Mouse (Mus musculus): Measurements from ENCODE around the gene Tgfb1.

Gene Tgfb1

GRCm38 (mm10) chr7:25675405-25675804 is 11.4 kb upstream of the Tgfb1 start:
- no peak for DNase-seq (ENCODE audit: low read depth, low spot score)

- peak; percentile 51 for DNase-seq (ENCODE audit: low read depth, low spot score)
Observed at GRCm38 (mm10) chr7:25676085-25676781, 10.6 kb upstream of the Tgfb1 start.

DNA sequence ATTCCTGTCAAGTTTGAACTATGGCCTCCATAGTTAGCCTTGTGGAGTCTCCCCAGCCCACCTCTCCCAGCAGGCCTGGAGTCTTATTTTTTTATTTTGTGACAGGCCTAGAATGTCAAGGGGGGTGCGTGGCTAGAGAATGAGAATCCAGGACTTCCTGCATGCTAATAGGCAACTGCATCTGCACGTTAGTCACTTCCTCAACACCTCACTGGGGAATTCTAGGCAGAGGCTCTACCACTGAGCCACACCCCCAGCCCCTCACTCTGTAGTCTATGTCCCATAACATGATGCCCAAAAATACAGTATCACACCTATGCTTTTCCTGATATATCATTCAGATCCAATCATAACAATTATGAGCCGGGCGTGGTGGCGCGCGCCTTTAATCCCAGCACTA is 9.8 kb upstream of the Tgfb1 start:
- no peak for DNase-seq (ENCODE audit: low read depth, low spot score)

GRCm38 (mm10) chr7:25679971-25680370 is 6.8 kb upstream of the Tgfb1 start:
- no peak for DNase-seq (ENCODE audit: low read depth, low spot score)

- DNase-seq (ENCODE audit: low read depth, low spot score): peak; percentile 90
Observed at GRCm38 (mm10) chr7:25680514-25681258, 6.1 kb upstream of the Tgfb1 start, which contains the start of gene B9d2. Gene B9d2, plus strand, starts transcription at chr7:25680780.

GRCm38 (mm10) chr7:25681341-25682231 is 5.2 kb upstream of the Tgfb1 start:
- DNase-seq (ENCODE audit: low read depth, low spot score): no peak

GRCm38 (mm10) chr7:25683474-25684180 is 3.2 kb upstream of the Tgfb1 start:
- no peak for DNase-seq (ENCODE audit: low read depth, low spot score)

DNA sequence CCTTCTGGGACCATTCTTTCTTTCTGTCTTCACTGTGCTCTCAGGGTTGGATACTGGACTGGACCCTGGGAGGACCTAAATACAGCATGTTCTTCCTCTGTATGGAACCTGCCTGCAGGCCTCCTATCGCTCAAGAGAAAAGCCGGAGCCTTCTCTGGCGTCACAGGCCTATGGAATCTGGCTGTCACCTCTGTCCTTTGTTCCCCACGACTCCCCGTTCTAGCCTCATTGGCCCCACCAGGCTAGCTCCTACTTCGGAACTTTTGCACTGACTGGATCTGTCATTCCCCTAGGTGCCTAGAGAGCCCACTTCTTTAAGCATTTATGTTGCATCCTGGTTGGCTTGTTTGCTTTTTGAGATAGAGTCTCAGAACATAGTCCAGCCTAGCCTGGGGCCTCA is 2.1 kb upstream of the Tgfb1 start:
- no peak for DNase-seq (ENCODE audit: low read depth, low spot score)

- no peak for DNase-seq (ENCODE audit: low read depth, low spot score)
Observed at GRCm38 (mm10) chr7:25685926-25686470, 804 bp upstream of the Tgfb1 start.

DNA sequence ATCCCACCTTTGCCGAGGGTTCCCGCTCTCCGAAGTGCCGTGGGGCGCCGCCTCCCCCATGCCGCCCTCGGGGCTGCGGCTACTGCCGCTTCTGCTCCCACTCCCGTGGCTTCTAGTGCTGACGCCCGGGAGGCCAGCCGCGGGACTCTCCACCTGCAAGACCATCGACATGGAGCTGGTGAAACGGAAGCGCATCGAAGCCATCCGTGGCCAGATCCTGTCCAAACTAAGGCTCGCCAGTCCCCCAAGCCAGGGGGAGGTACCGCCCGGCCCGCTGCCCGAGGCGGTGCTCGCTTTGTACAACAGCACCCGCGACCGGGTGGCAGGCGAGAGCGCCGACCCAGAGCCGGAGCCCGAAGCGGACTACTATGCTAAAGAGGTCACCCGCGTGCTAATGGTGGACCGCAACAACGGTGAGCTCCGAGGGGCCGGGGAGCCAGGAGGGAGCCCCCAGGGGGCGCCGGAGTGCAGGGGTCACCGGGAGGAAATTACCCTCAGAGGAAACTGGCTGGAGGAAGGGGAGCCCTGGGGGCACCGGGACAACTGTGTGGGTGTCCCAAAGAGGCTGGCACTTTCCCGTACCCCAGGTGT is 1.1 kb downstream of the Tgfb1 start:
- DNase-seq (ENCODE audit: low read depth, low spot score): no peak

GRCm38 (mm10) chr7:25688810-25689586 is 2.2 kb downstream of the Tgfb1 start:
- no peak for DNase-seq (ENCODE audit: low read depth, low spot score)

GRCm38 (mm10) chr7:25689603-25690021 is 2.8 kb downstream of the Tgfb1 start:
- no peak for DNase-seq (ENCODE audit: low read depth, low spot score)

GRCm38 (mm10) chr7:25690051-25690450 is 3.2 kb downstream of the Tgfb1 start:
- DNase-seq (ENCODE audit: low read depth, low spot score): no peak

DNA sequence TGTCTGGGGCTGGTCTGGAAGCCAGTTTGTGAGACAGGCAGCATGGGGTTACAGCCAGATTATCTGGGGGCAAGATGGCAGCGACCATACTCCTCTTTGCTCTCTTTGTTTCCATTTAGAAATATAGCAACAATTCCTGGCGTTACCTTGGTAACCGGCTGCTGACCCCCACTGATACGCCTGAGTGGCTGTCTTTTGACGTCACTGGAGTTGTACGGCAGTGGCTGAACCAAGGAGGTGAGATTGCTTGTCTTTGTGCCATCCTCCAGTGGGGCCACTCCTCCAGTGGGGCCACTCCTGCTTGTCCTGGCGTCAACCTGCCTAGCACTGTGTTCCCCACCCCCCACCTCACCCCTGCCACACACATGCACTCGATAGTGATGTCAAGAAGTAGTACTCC is 7.3 kb downstream of the Tgfb1 start:
- no peak for DNase-seq (ENCODE audit: low read depth, low spot score)

DNA sequence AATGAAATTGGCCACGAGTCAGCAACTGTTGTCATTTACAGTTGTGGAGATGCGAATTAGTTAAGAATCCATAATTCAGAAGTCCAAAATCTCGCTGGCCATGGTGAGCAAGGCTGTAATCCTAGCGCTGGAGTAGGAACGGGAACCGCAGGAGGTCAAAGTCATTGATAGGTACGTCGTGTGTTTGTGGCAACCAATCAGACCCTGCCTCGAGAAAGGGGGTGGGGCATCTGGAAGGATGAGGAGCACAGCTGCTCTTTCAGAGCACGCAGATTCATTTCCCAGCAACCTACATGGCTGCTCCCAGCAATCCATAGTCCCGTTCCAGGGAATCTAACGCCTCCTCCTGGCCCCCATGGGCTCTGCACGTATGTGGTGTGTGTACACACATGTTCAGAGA is 13.0 kb downstream of the Tgfb1 start:
- no peak for DNase-seq (ENCODE audit: low read depth, low spot score)

- DNase-seq (ENCODE audit: low read depth, low spot score): no peak
Observed at GRCm38 (mm10) chr7:25700732-25701131, 13.9 kb downstream of the Tgfb1 start.

GRCm38 (mm10) chr7:25702350-25702749 is 15.5 kb downstream of the Tgfb1 start:
- no peak for DNase-seq (ENCODE audit: low read depth, low spot score)

DNA sequence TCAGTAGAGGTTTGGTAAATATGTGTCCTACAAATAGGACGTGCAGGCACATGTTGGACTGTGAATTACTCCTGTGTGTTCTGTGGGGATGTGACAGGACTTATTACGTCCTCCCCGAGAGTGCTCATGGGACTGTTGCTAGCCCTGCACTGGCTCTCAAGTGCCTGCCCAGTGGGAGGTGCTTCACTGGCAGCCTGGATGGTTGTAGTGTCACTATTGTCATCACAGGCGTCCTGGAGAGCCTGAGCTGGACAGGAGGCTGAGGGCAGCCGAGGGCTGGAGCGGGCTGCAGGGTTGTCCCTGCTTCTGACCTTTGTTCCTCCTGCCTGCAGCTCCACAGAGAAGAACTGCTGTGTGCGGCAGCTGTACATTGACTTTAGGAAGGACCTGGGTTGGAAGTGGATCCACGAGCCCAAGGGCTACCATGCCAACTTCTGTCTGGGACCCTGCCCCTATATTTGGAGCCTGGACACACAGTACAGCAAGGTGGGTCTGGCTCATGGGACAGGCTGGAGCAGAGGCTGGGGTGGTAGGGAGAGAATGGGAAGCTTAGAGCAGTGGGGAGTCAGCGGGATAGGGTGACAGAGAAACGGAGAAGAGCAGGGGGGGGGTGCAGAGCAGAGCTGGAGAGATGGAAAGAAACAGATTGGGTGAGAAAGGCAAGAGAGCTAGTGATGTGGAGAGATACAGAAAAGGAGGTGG is 17.1 kb downstream of the Tgfb1 start:
- no peak for DNase-seq (ENCODE audit: low read depth, low spot score)

- DNase-seq (ENCODE audit: low read depth, low spot score): no peak
Observed at GRCm38 (mm10) chr7:25704716-25705364, 18.0 kb downstream of the Tgfb1 start.
